Mouse (Mus musculus): Measurements from ENCODE around the gene Prps2.
A peak's percentile ranks its signal among the peaks of the same experiment; 100 is the strongest.
"Not testable (repeated sequence)": the region's sequence is repeated elsewhere in the genome, so short reads cannot be mapped to it uniquely, and the experiment has no call there.

The Prps2 gene

GRCm38 (mm10) chrX:167382047-167382853 is at the start of gene Prps2:
Gene Prps2, minus strand, starts transcription at chrX:167382749.
- peak; percentile 1 to 7 for DNase-seq (ENCODE audit: low spot score in 2 of 2)

GRCm38 (mm10) chrX:167417654-167418053 is 35.1 kb upstream of the Prps2 start:
- no peak for DNase-seq (ENCODE audit: low spot score in 2 of 2)

DNA sequence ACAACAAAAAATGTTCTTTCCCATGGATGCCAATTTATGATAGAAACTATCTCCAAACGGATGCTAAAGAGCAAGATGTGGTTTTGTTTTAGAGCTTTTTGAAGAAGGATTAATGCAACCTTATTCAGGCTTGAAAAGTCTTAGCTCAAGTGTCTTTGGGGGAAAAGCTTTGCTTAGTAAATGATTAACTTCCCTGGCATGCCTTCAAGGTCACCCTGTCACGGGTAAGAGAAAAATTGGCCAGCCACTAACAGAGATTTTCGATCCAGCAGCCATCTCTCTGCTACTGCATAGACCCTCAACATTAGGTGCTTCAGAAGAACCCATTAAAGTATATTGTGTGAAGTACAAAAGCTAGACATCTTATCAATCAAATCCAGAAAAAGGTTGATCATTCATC is 12.4 kb upstream of the Prps2 start:
- DNase-seq (ENCODE audit: low spot score in 2 of 2), result no peak

GRCm38 (mm10) chrX:167386647-167387046 is 4.1 kb upstream of the Prps2 start:
- no peak for DNase-seq (ENCODE audit: low spot score in 2 of 2)

DNA sequence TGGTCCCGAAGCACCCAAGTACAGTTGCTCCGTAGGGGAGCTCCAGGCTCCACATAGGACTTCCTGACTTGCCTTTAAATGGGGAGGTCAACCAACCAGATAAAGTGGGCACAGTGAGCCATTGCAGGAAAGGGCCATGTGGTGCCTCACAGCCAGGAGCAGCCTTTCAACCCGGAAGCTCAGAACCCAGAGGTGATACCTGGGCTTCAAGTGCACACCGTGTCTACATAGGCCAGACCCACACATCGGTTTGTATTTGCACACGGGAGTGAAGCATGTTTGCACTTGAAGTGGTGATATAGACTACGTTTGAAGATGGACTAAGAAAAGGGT is 271 bp upstream of the Prps2 start:
- DNase-seq (ENCODE audit: low spot score in 2 of 2), result peak; percentile 2 to 3

DNA sequence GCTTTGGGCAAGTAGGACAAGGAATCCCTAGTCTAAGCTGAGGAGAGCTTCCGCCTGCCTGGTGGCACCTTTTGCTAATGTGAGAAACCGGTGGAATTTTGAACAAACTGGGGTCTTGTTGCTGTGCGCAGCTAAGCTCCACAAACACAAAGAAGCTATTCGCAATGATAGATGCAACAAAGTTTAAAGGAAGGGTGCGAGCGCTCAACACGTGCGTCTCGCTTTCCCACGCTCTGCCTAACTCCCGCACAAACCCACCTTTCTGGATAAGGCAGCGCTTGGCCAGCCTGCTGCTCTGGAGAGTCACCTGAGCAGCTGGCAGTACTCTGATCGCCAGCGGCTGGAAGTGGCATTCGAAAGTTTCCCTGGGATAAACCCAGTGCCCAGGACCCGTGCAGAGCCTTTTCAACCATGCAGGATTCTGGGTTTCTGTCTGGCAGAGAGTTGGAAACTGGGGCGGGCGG is 934 bp downstream of the Prps2 start:
- no peak for DNase-seq (ENCODE audit: low spot score in 2 of 2)

DNA sequence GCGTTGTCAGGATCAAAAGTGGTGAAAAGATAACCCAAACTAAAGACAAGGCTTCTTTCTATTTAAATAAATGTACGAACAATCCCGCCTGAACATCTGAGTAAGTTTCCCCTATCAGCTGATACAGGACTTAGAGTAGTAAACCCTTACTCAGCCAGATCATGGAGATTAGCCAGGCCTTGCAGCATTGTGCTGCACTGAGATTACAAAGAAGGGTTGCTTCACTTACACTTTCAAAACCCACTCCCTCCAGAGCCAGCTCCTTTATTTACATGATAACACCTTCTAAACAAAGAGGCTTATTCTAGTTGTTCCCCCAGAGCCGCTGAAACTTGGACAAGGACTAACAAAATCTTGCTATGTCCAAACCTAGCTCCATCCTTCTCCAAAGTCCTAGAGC is 2.5 kb downstream of the Prps2 start:
- DNase-seq (ENCODE audit: low spot score in 2 of 2), result no peak

GRCm38 (mm10) chrX:167361231-167361630 is 21.3 kb downstream of the Prps2 start:
- not testable (repeated sequence) for DNase-seq (ENCODE audit: low spot score in 2 of 2)

DNA sequence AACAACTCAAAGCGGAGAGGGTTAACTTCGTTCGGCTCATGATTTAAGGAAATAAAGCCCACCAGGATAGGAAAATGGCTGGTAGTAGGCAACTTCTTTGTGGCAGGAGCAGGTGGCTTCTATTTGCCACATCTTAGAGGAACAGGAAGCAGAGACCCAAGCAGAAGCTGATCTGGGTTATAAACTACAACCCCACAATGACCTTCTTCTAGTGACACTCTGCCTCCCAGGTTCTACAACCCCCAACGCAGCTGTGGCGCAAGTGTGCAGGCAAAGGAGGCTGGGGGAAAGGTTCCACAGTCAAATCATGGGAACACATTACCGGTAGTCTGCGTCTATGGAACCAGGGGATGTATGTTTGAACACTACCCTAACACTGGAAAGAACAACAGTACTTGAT is 22.8 kb downstream of the Prps2 start:
- no peak for DNase-seq (ENCODE audit: low spot score in 2 of 2)

DNA sequence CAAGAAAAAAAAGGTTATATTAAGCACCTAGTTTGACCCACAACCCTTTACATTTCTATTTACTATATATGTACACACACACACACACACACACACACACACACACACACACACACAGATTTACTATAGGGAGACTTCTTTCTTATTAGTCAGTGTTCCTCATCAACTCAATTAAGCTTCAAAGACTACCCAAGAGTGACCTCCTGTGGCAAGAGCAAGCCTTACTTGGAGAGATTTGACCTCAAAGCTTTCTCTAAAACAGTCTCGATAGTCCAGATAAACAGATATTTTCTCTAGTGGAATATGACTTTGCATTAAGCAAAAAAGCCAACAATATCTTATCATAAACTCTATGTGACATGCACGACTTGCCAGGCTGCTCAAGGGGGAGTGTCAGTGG is 25.1 kb downstream of the Prps2 start:
- peak in 1 of 2 experiments; percentile 19 for DNase-seq (ENCODE audit: low spot score in 2 of 2)

DNA sequence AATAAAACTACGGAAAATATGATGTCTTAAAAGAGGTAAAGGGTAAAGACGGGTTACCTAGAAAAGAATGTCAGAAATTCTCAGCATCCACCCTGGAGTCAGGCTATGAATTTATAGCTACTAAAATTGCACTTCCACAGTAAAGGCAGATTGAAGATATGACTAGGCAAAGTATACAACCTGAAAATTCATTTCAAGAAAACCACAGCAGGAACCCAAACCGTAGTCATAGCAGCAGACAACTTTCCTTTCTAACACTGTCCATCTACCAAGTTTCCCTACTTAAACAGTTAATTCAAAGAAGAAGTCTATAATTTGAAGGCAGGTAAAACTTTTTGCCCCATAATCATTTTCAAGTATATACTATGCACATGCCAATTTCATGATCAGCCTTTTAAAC is 26.6 kb downstream of the Prps2 start:
- no peak for DNase-seq (ENCODE audit: low spot score in 2 of 2)

- DNase-seq (ENCODE audit: low spot score in 2 of 2), result no peak
Measured at GRCm38 (mm10) chrX:167353617-167354016, 28.9 kb downstream of the Prps2 start.

GRCm38 (mm10) chrX:167346440-167346839 is 36.1 kb downstream of the Prps2 start:
- DNase-seq (ENCODE audit: low spot score in 2 of 2), result no peak

GRCm38 (mm10) chrX:167344356-167344755 is 38.2 kb downstream of the Prps2 start:
- DNase-seq (ENCODE audit: low spot score in 2 of 2), result no peak

GRCm38 (mm10) chrX:167341811-167342210 is 40.7 kb downstream of the Prps2 start:
- no peak for DNase-seq (ENCODE audit: low spot score in 2 of 2)

DNA sequence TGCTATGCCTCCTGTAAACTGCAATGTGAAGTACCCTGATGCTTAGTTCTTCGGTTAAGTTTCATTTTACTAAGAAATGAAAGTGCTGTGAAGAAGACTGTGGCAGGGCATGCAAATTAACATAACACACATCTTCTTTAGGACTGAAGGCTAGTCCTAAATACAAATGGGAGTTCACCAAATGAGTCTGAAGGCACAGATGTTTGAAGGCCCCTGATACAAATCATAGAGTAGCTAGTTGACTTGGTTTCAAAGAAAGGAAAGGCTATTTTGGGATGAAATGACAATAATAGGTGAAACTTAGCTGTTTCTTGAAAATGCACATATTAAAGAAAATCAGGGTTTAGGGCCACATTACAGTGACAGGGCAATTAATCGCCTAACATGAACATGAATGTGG is 42.4 kb downstream of the Prps2 start:
- no peak for DNase-seq (ENCODE audit: low spot score in 2 of 2)

- no peak for DNase-seq (ENCODE audit: low spot score in 2 of 2)
Measured at GRCm38 (mm10) chrX:167337990-167338389, 44.6 kb downstream of the Prps2 start.

- DNase-seq (ENCODE audit: low spot score in 2 of 2), result no peak
Measured at GRCm38 (mm10) chrX:167334571-167334970, 48.0 kb downstream of the Prps2 start.

GRCm38 (mm10) chrX:167332607-167333006 is 49.9 kb downstream of the Prps2 start:
- DNase-seq (ENCODE audit: low spot score in 2 of 2), result no peak

DNA sequence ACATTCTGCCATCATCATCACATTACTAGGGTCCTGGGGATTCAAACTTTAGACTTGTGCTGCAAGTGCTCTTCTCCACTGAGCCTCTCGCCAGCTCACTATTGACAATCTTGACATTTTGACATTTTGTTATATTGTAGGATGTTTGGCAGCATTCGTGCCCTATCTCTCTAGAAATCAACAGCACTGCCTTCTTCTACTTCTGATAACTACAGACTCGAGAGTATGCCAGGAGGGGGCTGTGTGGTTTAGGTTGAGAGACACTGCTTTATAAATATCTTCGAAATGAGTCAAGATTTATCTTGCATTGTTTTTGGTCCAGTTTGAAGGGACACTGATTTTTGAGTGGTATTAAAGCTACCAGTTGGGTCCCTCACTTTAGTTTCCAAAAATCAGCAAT is 51.6 kb downstream of the Prps2 start:
- no peak for DNase-seq (ENCODE audit: low spot score in 2 of 2)

GRCm38 (mm10) chrX:167330399-167330798 is 52.1 kb downstream of the Prps2 start, which contains the start of gene Tlr7:
Gene Tlr7, minus strand, starts transcription at chrX:167330558.
- no peak for DNase-seq (ENCODE audit: low spot score in 2 of 2)

GRCm38 (mm10) chrX:167329620-167330019 is 52.9 kb downstream of the Prps2 start:
- no peak for DNase-seq (ENCODE audit: low spot score in 2 of 2)

DNA sequence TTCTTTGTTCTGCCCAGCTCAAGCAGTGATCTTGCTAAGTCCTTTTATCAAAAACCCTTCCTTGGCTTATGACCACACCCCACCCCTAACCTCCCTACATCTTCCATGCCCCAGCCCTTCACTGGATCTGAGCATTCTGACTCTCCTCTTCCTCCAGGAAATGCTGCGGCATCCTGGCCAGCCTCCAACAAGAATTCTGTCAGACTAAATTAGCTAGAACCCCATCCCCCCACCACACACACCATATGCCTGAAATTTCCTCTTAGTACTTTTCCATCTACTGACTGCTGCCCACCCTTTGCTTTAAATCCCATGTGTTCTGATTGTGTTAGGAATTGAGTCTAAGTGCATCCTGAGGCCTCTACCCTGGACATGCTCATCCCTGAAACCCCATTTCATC is 53.5 kb downstream of the Prps2 start:
- no peak for DNase-seq (ENCODE audit: low spot score in 2 of 2)

DNA sequence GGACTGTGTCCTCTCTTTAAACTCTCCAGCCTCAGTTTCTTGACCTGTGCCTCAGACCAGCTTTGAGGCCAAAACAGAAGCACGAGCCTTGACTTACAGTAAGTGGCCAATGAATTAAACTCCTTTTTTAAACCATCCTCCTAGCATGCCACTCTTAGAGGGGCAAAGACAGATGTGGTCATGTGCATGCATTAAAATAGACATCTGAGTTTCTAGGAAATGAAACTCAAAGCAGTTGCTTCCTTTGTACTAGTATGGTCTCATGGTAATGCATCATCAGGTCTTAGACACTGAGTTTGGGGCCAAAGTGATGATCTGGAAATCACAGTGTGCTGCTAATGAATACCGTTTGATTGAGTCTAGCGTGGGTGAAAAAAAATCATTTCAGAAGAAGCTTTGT is 54.0 kb downstream of the Prps2 start:
- DNase-seq (ENCODE audit: low spot score in 2 of 2), result peak in 1 of 2 experiments; percentile 8
